In the genomic region with DNA sequence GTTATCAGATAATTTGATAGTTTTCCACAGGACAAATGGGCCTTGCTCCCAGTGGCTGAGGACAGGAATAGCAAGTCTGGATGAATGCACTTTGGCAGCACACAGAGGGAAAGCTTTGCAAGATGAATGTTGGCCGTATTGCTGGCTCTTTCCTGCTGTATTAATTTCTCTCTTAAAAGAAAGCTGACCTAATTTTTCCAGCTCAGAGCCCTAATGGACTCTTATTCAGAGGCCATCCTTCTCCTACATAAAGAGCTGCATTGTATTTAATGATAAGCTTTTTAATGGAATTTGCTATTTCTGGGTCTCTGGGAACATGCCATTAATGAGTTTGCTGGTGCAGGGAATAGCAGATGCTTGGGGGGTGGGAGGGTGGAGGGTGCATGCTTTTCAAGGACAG, we compare ENCODE assay signal across 13 mouse cellular contexts. TPM values are rescaled to one million over a fixed set of nuclear protein-coding genes. Genes with fewer than 3 reads are reported as not detected.
DNase-seq lines count a peak whose midpoint lies in the region; ATAC-seq and TF ChIP-seq lines count a peak whose summit lies in the region.
"Had no signal": no experiment of that assay in that cellular context is flagged by ENCODE, and none has a peak within 500 bp of the region (broad histone marks: within the 10 kb centered on the region; RNA-seq: fewer than 3 reads in every experiment).

No protein-coding gene starts in this region.

- TF ChIP-seq CTCF in layer of hippocampus, adult 2 months (conservative IDR thresholded peaks at IDR 0.05) = peak; percentile 66
- no peak for TF ChIP-seq CTCF in liver, postnatal 0 days (IDR thresholded peaks at IDR 0.05; ENCODE audit: low read depth)

- H3K27ac ChIP-seq in hindbrain, embryonic 16.5 days (ENCODE audit: low read depth, low read length) = no peak overlapping the region
- no peak overlapping the region for H3K27ac ChIP-seq in hindbrain, embryonic 10.5 days
- H3K27ac ChIP-seq in layer of hippocampus, adult 2 months = peak overlapping the region; percentile 83
- H3K27ac ChIP-seq in midbrain, embryonic 11.5 days (ENCODE audit: low read depth, low read length) = no peak overlapping the region
- no peak overlapping the region for H3K27ac ChIP-seq in liver, postnatal 0 days (ENCODE audit: low read depth)
- H3K27ac ChIP-seq: embryonic facial prominence, embryonic 13.5 days; midbrain, embryonic 12.5 days had no signal

- TF ChIP-seq EP300 in liver, postnatal 0 days (IDR thresholded peaks at IDR 0.05; ENCODE audit: low read depth) = no peak

- H3K9me3 ChIP-seq in hindbrain, embryonic 16.5 days (ENCODE audit: control insufficient read depth, low read length) = no peaks in the 10 kb centered on the region; the same call in 1 of the 2 replicates
- peaks cover 22% of the 10 kb centered on the region; the same call in 1 of the 2 replicates for H3K9me3 ChIP-seq in hindbrain, embryonic 10.5 days
- no peaks in the 10 kb centered on the region; the same call in 1 of the 2 replicates for H3K9me3 ChIP-seq in midbrain, embryonic 11.5 days (ENCODE audit: control insufficient read depth, low read length)
- H3K9me3 ChIP-seq in liver, postnatal 0 days (ENCODE audit: low read length) = no peaks in the 10 kb centered on the region; the same call in 1 of the 2 replicates

- H3K9ac ChIP-seq in hindbrain, embryonic 16.5 days (ENCODE audit: low read depth, low read length) = no peak overlapping the region
- no peak overlapping the region for H3K9ac ChIP-seq in midbrain, embryonic 11.5 days (ENCODE audit: low read length)
- H3K9ac ChIP-seq in liver, postnatal 0 days (replicated peaks) = no peak overlapping the region
- H3K9ac ChIP-seq: embryonic facial prominence, embryonic 13.5 days; midbrain, embryonic 12.5 days had no signal

- H3K4me2 ChIP-seq in hindbrain, embryonic 16.5 days (ENCODE audit: low read length) = no peak overlapping the region
- no peak overlapping the region for H3K4me2 ChIP-seq in midbrain, embryonic 11.5 days
- H3K4me2 ChIP-seq in liver, postnatal 0 days (ENCODE audit: low read depth, low read length) = no peak overlapping the region
- H3K4me2 ChIP-seq: embryonic facial prominence, embryonic 13.5 days; midbrain, embryonic 12.5 days had no signal

- H3K36me3 ChIP-seq in hindbrain, embryonic 16.5 days (ENCODE audit: control insufficient read depth, insufficient read depth, low read length) = no peaks in the 10 kb centered on the region
- H3K36me3 ChIP-seq in hindbrain, embryonic 10.5 days = no peaks in the 10 kb centered on the region
- H3K36me3 ChIP-seq in midbrain, embryonic 11.5 days (ENCODE audit: control insufficient read depth, insufficient read depth, low read length) = no peaks in the 10 kb centered on the region
- H3K36me3 ChIP-seq in liver, postnatal 0 days (replicated peaks; ENCODE audit: insufficient read depth, low read length) = no peaks in the 10 kb centered on the region
- H3K36me3 ChIP-seq: embryonic facial prominence, embryonic 13.5 days; midbrain, embryonic 12.5 days had no signal

- 30% methylated on average over 1 of the region's 1 CpGs for WGBS in hindbrain, embryonic 16.5 days
- WGBS in hindbrain, embryonic 10.5 days = 95% methylated on average over 1 of the region's 1 CpGs
- WGBS in midbrain, embryonic 11.5 days = 67% methylated on average over 1 of the region's 1 CpGs
- 70% methylated on average over 1 of the region's 1 CpGs for WGBS in liver, postnatal 0 days (ENCODE audit: insufficient replicate concordance)

- peak; percentile 85 for ATAC-seq in hindbrain, embryonic 16.5 days
- no peak for ATAC-seq in erythroblast, adult 5-6 weeks (replicated peaks; ENCODE audit: low FRiP score, poor library complexity, severe bottlenecking)
- ATAC-seq in midbrain, embryonic 11.5 days (ENCODE audit: low FRiP score) = no peak
- ATAC-seq in liver, postnatal 0 days = no peak

- no peak for DNase-seq in hindbrain, embryonic 10.5 days (ENCODE audit: low spot score)
- peak; percentile 16 for DNase-seq in adipocyte (ENCODE audit: low spot score)
- peak; percentile 78 for DNase-seq in cerebellum, adult 9-10 months
- peak in 1 of 2 experiments; percentile 37 for DNase-seq in layer of hippocampus, adult 2 months (ENCODE audit: low spot score in 2 of 2)
- no peak for DNase-seq in midbrain, embryonic 11.5 days (ENCODE audit: low spot score, missing footprints)
- no peak for DNase-seq in liver, postnatal 0 days
- DNase-seq: gastrocnemius, postnatal 14 days; kidney, adult 8-10 months; lung, adult 18-20 months had no signal

- no peaks in the 10 kb centered on the region for H3K27me3 ChIP-seq in hindbrain, embryonic 16.5 days (replicated peaks; ENCODE audit: control insufficient read depth, insufficient read depth, low read length)
- no peaks in the 10 kb centered on the region for H3K27me3 ChIP-seq in hindbrain, embryonic 10.5 days (ENCODE audit: insufficient read depth, poor library complexity, severe bottlenecking)
- no peaks in the 10 kb centered on the region for H3K27me3 ChIP-seq in midbrain, embryonic 11.5 days (ENCODE audit: control insufficient read depth, insufficient read depth, low read length)
- H3K27me3 ChIP-seq in liver, postnatal 0 days (ENCODE audit: insufficient read depth, low read length) = no peaks in the 10 kb centered on the region
- H3K27me3 ChIP-seq: embryonic facial prominence, embryonic 13.5 days; midbrain, embryonic 12.5 days had no signal

- no peaks in the 10 kb centered on the region for H3K4me1 ChIP-seq in hindbrain, embryonic 16.5 days (ENCODE audit: control insufficient read depth, insufficient read depth, low read depth, low read length)
- no peaks in the 10 kb centered on the region for H3K4me1 ChIP-seq in hindbrain, embryonic 10.5 days (replicated peaks)
- H3K4me1 ChIP-seq in midbrain, embryonic 11.5 days (ENCODE audit: control insufficient read depth, insufficient read depth, low read length) = no peaks in the 10 kb centered on the region
- H3K4me1 ChIP-seq in liver, postnatal 0 days (ENCODE audit: insufficient read depth) = no peaks in the 10 kb centered on the region
- H3K4me1 ChIP-seq: embryonic facial prominence, embryonic 13.5 days; midbrain, embryonic 12.5 days had no signal

- H3K4me3 ChIP-seq in hindbrain, embryonic 16.5 days (ENCODE audit: low read length) = no peak overlapping the region
- no peak overlapping the region for H3K4me3 ChIP-seq in hindbrain, embryonic 10.5 days
- no peak overlapping the region for H3K4me3 ChIP-seq in layer of hippocampus, adult 2 months
- no peak overlapping the region for H3K4me3 ChIP-seq in midbrain, embryonic 11.5 days (ENCODE audit: low read depth, low read length)
- H3K4me3 ChIP-seq in liver, postnatal 0 days (ENCODE audit: low read depth, low read length) = no peak overlapping the region
- H3K4me3 ChIP-seq: embryonic facial prominence, embryonic 13.5 days; midbrain, embryonic 12.5 days had no signal

RNA-seq across cellular contexts. Expression of a gene that starts 11.6 kb away (rescaled TPM):
- polyA plus RNA-seq in hindbrain, embryonic 16.5 days (2015; fragmentation: Nextera tagmentation; extraction: Ambion mirVana) = 13.3 and 14.5 TPM in 2 replicates
- 0.44 and 0.62 TPM in 2 replicates for polyA plus RNA-seq in hindbrain, embryonic 10.5 days (2016; fragmentation: Nextera tagmentation; extraction: Ambion mirVana)
- 1 to 10 TPM; 6.9 to 8.3 TPM for total RNA-seq in layer of hippocampus, adult 2 months (2021)
- not detected in 2 replicates for total RNA-seq in erythroblast, adult 5-6 weeks (2015; ENCODE audit: low replicate concordance)
- under 0.01 TPM in 1 of 2 replicates, not detected in the other for total RNA-seq in erythroblast, adult 5-6 weeks (2017; ENCODE audit: low replicate concordance)
- 0.55 and 0.76 TPM in 2 replicates for polyA plus RNA-seq in midbrain, embryonic 11.5 days (2014; fragmentation: Nextera tagmentation; extraction: Ambion mirVana)
- polyA plus RNA-seq in liver, postnatal 0 days (2015; fragmentation: Nextera tagmentation; extraction: Ambion mirVana) = 0.06 and 0.07 TPM in 2 replicates

RNA-seq across cellular contexts. Expression of a gene that starts 41.9 kb away (rescaled TPM):
- 7.4 and 9.4 TPM in 2 replicates for polyA plus RNA-seq in hindbrain, embryonic 16.5 days (2015; fragmentation: Nextera tagmentation; extraction: Ambion mirVana)
- polyA plus RNA-seq in hindbrain, embryonic 10.5 days (2016; fragmentation: Nextera tagmentation; extraction: Ambion mirVana) = 47.3 and 65.5 TPM in 2 replicates
- under 1 TPM; 0.32 to 0.79 TPM for total RNA-seq in layer of hippocampus, adult 2 months (2021)
- total RNA-seq in erythroblast, adult 5-6 weeks (2015; ENCODE audit: low replicate concordance) = 28.8 and 46.0 TPM in 2 replicates
- total RNA-seq in erythroblast, adult 5-6 weeks (2017; ENCODE audit: low replicate concordance) = 49.6 and 56.6 TPM in 2 replicates
- polyA plus RNA-seq in midbrain, embryonic 11.5 days (2014; fragmentation: Nextera tagmentation; extraction: Ambion mirVana) = 83.0 and 95.3 TPM in 2 replicates
- 20.3 and 24.1 TPM in 2 replicates for polyA plus RNA-seq in liver, postnatal 0 days (2015; fragmentation: Nextera tagmentation; extraction: Ambion mirVana)

Comparison
In these comparisons a context has a peak if more than half of its experiments do, and no peak if none do; other contexts are left out.
1. DNase-seq: peak in adipocyte (single experiment) and cerebellum, adult 9-10 months (single experiment); none in hindbrain, embryonic 10.5 days (single experiment), midbrain, embryonic 11.5 days (single experiment) and liver, postnatal 0 days (single experiment).